Mouse (Mus musculus): ENCODE measurements at regions not wholly inside any gene's neighbourhood (a gene's known extent, or its start where the extent isn't known, plus 50 kb on each side); places are given as distances from the start of the nearest gene placed in this dataset.
"Not testable (repeated sequence)": the region's sequence is repeated elsewhere in the genome, so short reads cannot be mapped to it uniquely, and the experiment has no call there.

- intact Hi-C loops (cut with DNase I) = no loop called here
- DNase-seq (ENCODE audit: low spot score in 2 of 2) = no peak
Observed at GRCm38 (mm10) chr3:21774172-21774842, 302.1 kb upstream of the Tbl1xr1 start.

DNA sequence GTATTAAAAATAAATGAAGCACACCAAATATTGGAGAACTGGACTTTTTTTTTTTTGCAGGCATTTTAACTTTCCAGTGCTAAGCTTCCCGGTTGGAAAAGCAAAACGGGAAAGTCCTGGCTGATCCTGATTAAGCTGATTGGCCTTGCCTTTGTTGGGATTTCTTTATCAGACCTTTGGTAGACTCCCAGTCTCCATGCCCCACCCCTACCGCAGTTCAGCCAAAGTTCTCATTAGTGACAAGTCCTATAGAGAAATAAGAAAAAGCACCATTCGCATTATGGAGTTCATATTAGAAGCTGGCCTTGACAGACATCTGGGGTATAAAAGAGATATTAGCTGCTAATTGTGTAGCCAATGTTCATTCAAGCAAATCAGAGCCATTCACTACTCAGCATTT lies 297.7 kb upstream of the Tbl1xr1 start:
- intact Hi-C loops (cut with DNase I) = no loop called here
- no peak for DNase-seq (ENCODE audit: low spot score in 2 of 2)

DNA sequence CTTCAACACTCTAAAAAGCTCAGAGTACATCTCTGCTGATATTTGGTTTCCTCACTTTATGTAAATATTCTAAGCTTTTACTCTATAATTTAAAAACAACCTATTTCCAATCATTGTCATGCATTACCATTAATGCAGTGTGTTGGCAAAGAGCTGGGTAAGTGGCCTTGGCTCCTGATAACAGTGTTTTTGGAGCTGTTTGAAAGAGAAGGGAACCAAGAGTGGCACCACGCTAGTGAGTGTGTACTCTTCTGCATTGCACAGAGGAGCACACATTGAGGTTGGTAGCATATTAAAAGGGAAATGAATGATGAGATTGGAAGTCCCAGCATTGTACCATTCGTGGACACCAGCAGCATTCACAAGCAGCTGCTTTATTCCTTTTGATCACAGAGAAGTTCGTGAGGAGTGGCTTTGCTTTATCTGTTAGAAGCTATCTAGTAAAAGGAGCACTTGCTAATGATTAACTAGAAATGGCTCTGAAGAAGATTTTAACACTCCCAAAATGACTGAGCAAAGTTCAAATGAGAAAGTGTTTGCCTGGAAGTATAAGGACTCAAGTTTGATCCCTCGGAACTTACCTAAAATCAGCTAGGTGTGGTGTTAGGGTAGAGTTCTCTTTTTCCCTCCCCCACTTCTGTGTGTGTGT lies 284.3 kb upstream of the Tbl1xr1 start:
- intact Hi-C loops (cut with DNase I) = no loop called here
- no peak for DNase-seq (ENCODE audit: low spot score in 2 of 2)

GRCm38 (mm10) chr3:21798139-21798538 lies 278.3 kb upstream of the Tbl1xr1 start:
- intact Hi-C loops (cut with DNase I) = no loop called here
- DNase-seq (ENCODE audit: low spot score in 2 of 2) = peak in 1 of 2 experiments; percentile 18

DNA sequence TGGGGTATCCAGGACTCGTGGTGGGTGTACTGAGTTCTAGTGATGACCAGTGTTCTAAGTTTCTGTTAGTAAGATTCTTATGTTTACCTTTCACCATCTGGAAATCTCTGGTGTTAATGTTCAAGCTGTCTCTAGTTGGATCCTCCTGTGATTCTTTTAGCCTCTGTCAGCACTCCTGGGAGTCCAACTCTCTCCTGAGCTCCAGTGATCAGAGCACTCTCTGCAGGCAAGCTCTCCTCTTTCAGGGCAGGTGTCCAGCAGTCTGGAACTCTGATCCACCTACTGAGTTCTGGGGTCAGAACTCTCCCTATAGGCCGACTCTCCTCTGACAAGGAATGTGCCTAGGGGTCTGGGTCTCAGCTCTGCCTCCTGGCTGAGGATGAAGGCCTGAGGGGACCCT lies 272.6 kb upstream of the Tbl1xr1 start:
- intact Hi-C loops (cut with DNase I); DNase-seq (ENCODE audit: low spot score in 2 of 2): not testable (repeated sequence)

DNA sequence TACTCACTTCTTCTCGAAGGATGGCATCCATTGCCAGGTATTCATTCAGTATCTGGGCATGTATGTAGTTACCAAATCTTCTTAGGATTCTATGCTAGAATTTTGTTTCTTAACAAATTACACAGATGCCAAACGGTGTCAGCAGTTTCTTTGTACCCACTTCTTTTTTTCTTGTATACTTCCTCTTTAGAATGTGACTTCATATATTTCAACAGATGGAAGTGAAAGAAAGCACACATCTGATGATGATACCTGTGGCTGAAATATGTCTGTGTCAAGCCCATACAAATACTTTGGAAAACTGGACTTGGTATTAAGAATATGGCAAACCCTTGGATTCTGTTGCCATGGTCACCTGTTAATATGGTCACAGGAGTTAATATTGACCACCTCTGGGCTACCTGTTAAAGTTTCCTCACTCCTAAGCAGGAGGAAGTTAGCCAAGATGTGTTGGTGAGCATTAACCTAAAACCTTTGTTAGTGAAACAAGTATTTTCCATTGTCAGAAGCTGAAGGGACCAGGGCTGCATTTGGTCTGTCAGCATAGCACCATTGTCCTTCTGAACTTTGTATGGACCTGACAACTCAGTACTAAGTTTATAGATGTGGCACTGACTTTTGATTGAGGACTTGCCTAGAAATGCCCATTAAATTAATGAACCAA lies 269.8 kb upstream of the Tbl1xr1 start:
- intact Hi-C loops (cut with DNase I) = no loop called here

GRCm38 (mm10) chr3:21808539-21808938 lies 267.9 kb upstream of the Tbl1xr1 start:
- no peak for DNase-seq (ENCODE audit: low spot score in 2 of 2)
- intact Hi-C loops (cut with DNase I) = no loop called here

More for the DNA sequence above, 269.8 kb upstream of the Tbl1xr1 start:
- no peak for DNase-seq (ENCODE audit: low spot score in 2 of 2)

DNA sequence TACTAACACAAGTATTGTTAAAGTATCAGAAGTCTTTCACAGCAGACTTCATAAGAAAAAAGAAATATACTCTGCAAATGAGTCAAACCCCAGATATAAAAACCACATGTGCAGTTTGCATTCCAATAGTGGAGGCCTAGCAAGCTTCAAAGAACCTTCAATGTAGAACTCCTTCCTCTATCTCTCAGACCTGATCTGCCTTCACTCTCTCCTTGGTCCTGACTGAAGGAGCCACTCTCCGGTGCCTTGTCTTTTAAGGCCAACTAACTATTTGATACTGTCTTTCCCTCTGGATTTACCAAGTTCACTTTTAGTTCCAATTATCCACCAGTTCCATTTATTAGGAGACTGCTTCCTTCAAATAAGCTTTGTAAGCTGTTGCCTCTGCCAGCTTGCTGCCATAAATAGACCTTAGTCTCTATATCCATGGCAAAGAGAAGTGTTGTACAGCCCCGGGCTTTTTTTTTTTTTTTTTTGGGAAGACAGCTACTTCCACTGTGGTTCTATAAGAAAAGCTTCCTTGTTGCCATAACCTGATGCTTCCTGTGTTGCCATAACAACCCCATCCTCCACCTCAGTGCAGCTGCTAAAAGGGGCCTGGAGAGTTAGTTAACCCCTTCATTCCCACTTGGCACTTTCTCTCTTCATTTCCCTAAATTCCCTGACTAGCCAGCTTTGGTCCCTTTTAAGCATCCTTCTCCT lies 266.5 kb upstream of the Tbl1xr1 start:
- intact Hi-C loops (cut with DNase I) = no loop called here
- peak; percentile 18 to 25 for DNase-seq (ENCODE audit: low spot score in 2 of 2)

- no peak for DNase-seq (ENCODE audit: low spot score in 2 of 2)
- intact Hi-C loops (cut with DNase I) = no loop called here
Observed at GRCm38 (mm10) chr3:21813401-21813800, 263.1 kb upstream of the Tbl1xr1 start.

GRCm38 (mm10) chr3:21816968-21817858 lies 259.2 kb upstream of the Tbl1xr1 start:
- DNase-seq (ENCODE audit: low spot score in 2 of 2) = peak in 1 of 2 experiments; percentile 17
- intact Hi-C loops (cut with DNase I) = no loop called here

- intact Hi-C loops (cut with DNase I) = no loop called here
- DNase-seq (ENCODE audit: low spot score in 2 of 2) = no peak
Observed at GRCm38 (mm10) chr3:21819030-21819429, 257.4 kb upstream of the Tbl1xr1 start.

DNA sequence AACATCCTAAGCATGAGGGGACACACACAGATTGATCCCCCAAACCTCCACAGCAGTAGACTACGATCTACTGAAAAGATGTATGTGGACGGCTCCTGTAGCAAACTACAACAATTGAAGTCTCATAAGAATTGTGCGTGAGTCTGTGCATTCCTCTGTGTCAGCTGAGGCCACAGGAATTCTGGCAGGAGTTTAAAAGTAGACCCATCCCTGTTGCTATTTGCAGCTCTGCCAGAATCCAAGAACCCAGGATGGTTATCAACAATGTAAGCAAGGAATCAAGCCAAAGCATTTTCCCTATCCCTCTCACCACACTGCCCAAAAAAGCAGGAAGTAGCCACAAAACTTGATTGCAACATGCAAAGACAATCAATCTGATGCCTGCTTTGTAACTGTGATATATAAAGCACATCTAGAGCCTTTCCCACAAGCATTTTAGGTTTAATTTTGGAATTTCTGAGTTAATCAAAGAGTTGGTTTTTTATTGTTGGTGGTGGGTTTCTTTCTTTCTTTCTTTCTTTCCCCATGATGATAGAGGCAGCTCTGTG lies 256.3 kb upstream of the Tbl1xr1 start:
- intact Hi-C loops (cut with DNase I) = loop anchor here (5.0 kb wide), 2 partner anchors 117 to 257 kb away; partner anchors contain the start of gene Tbl1xr1
- no peak for DNase-seq (ENCODE audit: low spot score in 2 of 2)

DNA sequence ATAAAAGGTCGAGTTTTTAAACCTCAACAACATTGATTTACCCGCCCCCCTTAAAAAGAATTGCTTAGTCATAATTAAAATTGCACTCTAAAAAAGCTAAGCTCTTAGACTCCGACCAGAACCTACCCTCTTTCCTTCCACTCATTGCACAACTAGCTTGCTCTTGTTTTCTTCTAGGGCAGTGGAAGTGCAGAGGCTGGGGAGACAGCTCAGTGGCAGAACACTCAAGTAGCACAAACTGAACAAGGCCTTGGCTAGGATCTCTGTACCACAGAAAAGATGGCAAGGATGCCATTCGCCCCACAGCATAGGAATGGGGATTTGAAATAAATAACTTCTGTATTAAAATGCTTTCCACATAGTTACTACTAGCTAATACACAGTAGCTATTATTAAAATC lies 253.8 kb upstream of the Tbl1xr1 start:
- intact Hi-C loops (cut with DNase I) = loop anchor here (5.0 kb wide), 2 partner anchors 115 to 255 kb away; partner anchors contain the start of gene Tbl1xr1
- DNase-seq (ENCODE audit: low spot score in 2 of 2) = no peak

- no peak for DNase-seq (ENCODE audit: low spot score in 2 of 2)
- intact Hi-C loops (cut with DNase I) = loop anchor here (5.0 kb wide), 2 partner anchors 114 to 254 kb away; partner anchors contain the start of gene Tbl1xr1
Observed at GRCm38 (mm10) chr3:21823331-21823730, 253.1 kb upstream of the Tbl1xr1 start.

GRCm38 (mm10) chr3:21824101-21824880 lies 252.2 kb upstream of the Tbl1xr1 start:
- intact Hi-C loops (cut with DNase I) = loop anchor here (5.0 kb wide), 2 partner anchors 113 to 253 kb away; partner anchors contain the start of gene Tbl1xr1
- DNase-seq (ENCODE audit: low spot score in 2 of 2) = peak in 1 of 2 experiments; percentile 12

GRCm38 (mm10) chr3:21824913-21825610 lies 251.4 kb upstream of the Tbl1xr1 start:
- intact Hi-C loops (cut with DNase I) = loop anchor here (5.0 kb wide), 2 partner anchors 112 to 252 kb away; partner anchors contain the start of gene Tbl1xr1
- DNase-seq (ENCODE audit: low spot score in 2 of 2) = no peak

GRCm38 (mm10) chr3:21827656-21828055 lies 248.8 kb upstream of the Tbl1xr1 start:
- intact Hi-C loops (cut with DNase I) = no loop called here

More at GRCm38 (mm10) chr3:21827656-21828055, 248.8 kb upstream of the Tbl1xr1 start:
- no peak for DNase-seq (ENCODE audit: low spot score in 2 of 2)

All from left cerebral cortex, postnatal 14 days (tissue).